Mouse (Mus musculus): Measurements from ENCODE around the gene Ttbk2.

- TF ChIP-seq CTCF (IDR thresholded peaks at IDR 0.05; ENCODE audit: low read depth) (no peak), EP300 (optimal IDR thresholded peaks at IDR 0.05) (no peak)
Measured at GRCm38 (mm10) chr2:120887601-120888000, 37.2 kb upstream of the Ttbk2 start.
